In the genomic region with DNA sequence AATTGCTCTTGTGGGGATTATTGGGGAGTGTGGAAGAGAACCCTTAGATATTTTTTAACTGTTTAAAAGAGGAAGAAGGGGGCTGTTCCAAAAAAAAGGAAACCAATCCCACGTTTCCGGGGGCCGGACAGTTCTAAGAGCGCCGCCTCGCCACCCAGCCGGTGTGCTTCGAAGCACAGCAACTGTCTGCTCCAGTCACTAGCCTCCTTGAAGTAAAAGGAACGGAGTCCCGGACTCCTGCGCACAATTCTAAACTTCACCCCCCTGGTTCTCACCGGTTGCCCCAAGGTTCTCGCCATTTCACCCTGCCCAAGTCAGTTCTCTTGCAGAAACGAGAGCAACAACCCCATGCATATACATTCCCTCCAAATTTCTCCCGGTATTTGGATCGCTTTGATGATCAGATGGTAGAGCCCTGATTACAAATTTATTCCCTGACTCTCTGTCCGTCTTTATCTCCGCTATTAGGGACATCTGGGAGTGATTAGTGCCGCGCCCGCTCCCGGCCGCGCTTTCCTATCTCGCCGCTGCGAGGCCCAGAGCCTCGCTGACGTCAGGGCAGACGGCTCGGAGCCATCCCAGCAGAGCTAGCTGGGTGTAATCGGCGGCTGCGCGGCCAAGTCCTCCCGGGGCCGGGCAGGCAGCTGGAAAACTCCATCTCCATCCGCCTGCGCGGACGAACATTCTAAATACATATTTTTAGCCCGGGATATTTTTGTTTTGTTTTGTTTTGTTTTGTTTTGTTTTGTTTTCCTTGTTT, we compare ENCODE assay signal across 8 mouse cellular contexts. TPM values are rescaled to one million over a fixed set of nuclear protein-coding genes. Genes with fewer than 3 reads are reported as not detected.
DNase-seq lines count a peak whose midpoint lies in the region; ATAC-seq and TF ChIP-seq lines count a peak whose summit lies in the region.

No protein-coding gene starts in this region.

- no peaks in the 10 kb centered on the region for H3K36me3 ChIP-seq in kidney, embryonic 14.5 days (ENCODE audit: control insufficient read depth, insufficient read depth, low read length)
- H3K36me3 ChIP-seq in forebrain, embryonic 15.5 days = no peaks in the 10 kb centered on the region
- H3K36me3 ChIP-seq in liver, embryonic 14.5 days (replicated peaks; ENCODE audit: control insufficient read depth, insufficient read depth, low read depth) = no peaks in the 10 kb centered on the region
- no peaks in the 10 kb centered on the region for H3K36me3 ChIP-seq in neural tube, embryonic 15.5 days

- WGBS in kidney, embryonic 14.5 days = 1% methylated on average over 42 of the region's 42 CpGs
- WGBS in forebrain, embryonic 15.5 days = 1% methylated on average over 42 of the region's 42 CpGs
- under 1% methylated on average over 42 of the region's 42 CpGs for WGBS in liver, embryonic 14.5 days (ENCODE audit: insufficient replicate concordance)
- under 1% methylated on average over 42 of the region's 42 CpGs for WGBS in neural tube, embryonic 15.5 days

- H3K4me1 ChIP-seq in kidney, embryonic 14.5 days (ENCODE audit: control insufficient read depth, insufficient read depth, low read length) = 0 out of 2 replicates have a peak, but pooled peaks cover 5% of the 10 kb centered on the region
- peaks cover 9% of the 10 kb centered on the region for H3K4me1 ChIP-seq in forebrain, embryonic 15.5 days
- H3K4me1 ChIP-seq in liver, embryonic 14.5 days (replicated peaks; ENCODE audit: control insufficient read depth in 2 of 2, insufficient read depth in 2 of 2, low read length in 1 of 2) = no peaks in the 10 kb centered on the region
- peaks cover 4% of the 10 kb centered on the region for H3K4me1 ChIP-seq in neural tube, embryonic 15.5 days

- H3K4me2 ChIP-seq in kidney, embryonic 14.5 days (replicated peaks; ENCODE audit: low read depth, low read length) = peak overlapping the region; percentile 26
- H3K4me2 ChIP-seq in forebrain, embryonic 15.5 days (replicated peaks) = peak overlapping the region; percentile 18
- H3K4me2 ChIP-seq in liver, embryonic 14.5 days (ENCODE audit: low read depth) = peak overlapping the region; percentile 1; the same call in 1 of the 2 replicates
- peak overlapping the region; percentile 30 for H3K4me2 ChIP-seq in neural tube, embryonic 15.5 days

- TF ChIP-seq EP300 in liver, embryonic 14.5 days (IDR thresholded peaks at IDR 0.05; ENCODE audit: low read depth) = no peak

- no peak for TF ChIP-seq CTCF in liver, embryonic 14.5 days (IDR thresholded peaks at IDR 0.05; ENCODE audit: low read depth)

- H3K9me3 ChIP-seq in kidney, embryonic 14.5 days (ENCODE audit: control insufficient read depth, low read length) = no peaks in the 10 kb centered on the region
- H3K9me3 ChIP-seq in forebrain, embryonic 15.5 days = no peaks in the 10 kb centered on the region
- H3K9me3 ChIP-seq in liver, embryonic 14.5 days (ENCODE audit: control insufficient read depth, low read length) = no peaks in the 10 kb centered on the region
- no peaks in the 10 kb centered on the region for H3K9me3 ChIP-seq in neural tube, embryonic 15.5 days (replicated peaks)

- H3K9ac ChIP-seq in kidney, embryonic 14.5 days (ENCODE audit: low read depth, low read length) = no peak overlapping the region
- H3K9ac ChIP-seq in forebrain, embryonic 15.5 days (replicated peaks) = no peak overlapping the region
- H3K9ac ChIP-seq in liver, embryonic 14.5 days (replicated peaks) = no peak overlapping the region
- no peak overlapping the region for H3K9ac ChIP-seq in neural tube, embryonic 15.5 days (replicated peaks)

- peak overlapping the region; percentile 20; the same call in 1 of the 2 replicates for H3K4me3 ChIP-seq in kidney, embryonic 14.5 days (ENCODE audit: low read length)
- peak overlapping the region; percentile 14; the same call in 1 of the 2 replicates for H3K4me3 ChIP-seq in forebrain, embryonic 15.5 days
- H3K4me3 ChIP-seq in liver, embryonic 14.5 days (ENCODE audit: insufficient read depth in 1 of 2, low read depth in 2 of 2, low read length in 2 of 2) = no peak overlapping the region
- peak overlapping the region; percentile 8 for H3K4me3 ChIP-seq in neural tube, embryonic 15.5 days (replicated peaks)

- peak; percentile 75; the same call in 1 of the 2 replicates for ATAC-seq in kidney, embryonic 14.5 days (ENCODE audit: low FRiP score, low TSS enrichment)
- ATAC-seq in forebrain, embryonic 15.5 days (replicated peaks) = peak; percentile 72
- ATAC-seq in liver, embryonic 14.5 days (ENCODE audit: insufficient read depth) = no peak
- ATAC-seq in neural tube, embryonic 15.5 days (ENCODE audit: low FRiP score) = no peak

- H3K27me3 ChIP-seq in kidney, embryonic 14.5 days (ENCODE audit: control insufficient read depth, insufficient read depth, low read length) = peaks cover 94% of the 10 kb centered on the region
- H3K27me3 ChIP-seq in forebrain, embryonic 15.5 days = peaks cover 94% of the 10 kb centered on the region
- peaks cover 92% of the 10 kb centered on the region for H3K27me3 ChIP-seq in liver, embryonic 14.5 days (ENCODE audit: control insufficient read depth, insufficient read depth, low read length)
- peaks cover 93% of the 10 kb centered on the region for H3K27me3 ChIP-seq in neural tube, embryonic 15.5 days (replicated peaks)

- DNase-seq in kidney, adult 8-10 months = no peak
- peak; percentile 92 for DNase-seq in heart, postnatal 4 days
- DNase-seq in liver, embryonic 14.5 days (ENCODE audit: low read depth in 3 of 3, low spot score in 3 of 3) = no peak
- no peak for DNase-seq in adipocyte (ENCODE audit: low spot score)
- no peak for DNase-seq in layer of hippocampus, postnatal 14 days (ENCODE audit: low spot score in 2 of 2)

- H3K27ac ChIP-seq in kidney, embryonic 14.5 days (ENCODE audit: low read depth, low read length) = no peak overlapping the region
- H3K27ac ChIP-seq in forebrain, embryonic 15.5 days (replicated peaks) = no peak overlapping the region
- H3K27ac ChIP-seq in liver, embryonic 14.5 days = no peak overlapping the region
- H3K27ac ChIP-seq in neural tube, embryonic 15.5 days (replicated peaks) = no peak overlapping the region

RNA-seq across cellular contexts. Expression of gene Hand2, which starts 7.6 kb away (rescaled TPM):
- polyA plus RNA-seq in kidney, embryonic 14.5 days (2014; fragmentation: Nextera tagmentation; extraction: Ambion mirVana) = not detected in 2 replicates
- not detected in 2 replicates for polyA plus RNA-seq in forebrain, embryonic 15.5 days (2015; fragmentation: Nextera tagmentation; extraction: Ambion mirVana)
- 10 to 100 TPM; 62.1 to 69.6 TPM for total RNA-seq in heart, postnatal 4 days (2021)
- polyA plus RNA-seq in liver, embryonic 14.5 days (2012; rRNA removed) = 1.1 and 2.1 TPM in 2 replicates
- 0.44 and 0.48 TPM in 2 replicates for polyA plus RNA-seq in liver, embryonic 14.5 days (2014; fragmentation: Nextera tagmentation; extraction: Ambion mirVana)
- polyA plus RNA-seq in neural tube, embryonic 15.5 days (2015; fragmentation: Nextera tagmentation; extraction: Ambion mirVana) = 1.0 TPM in 1 of 2 replicates, not detected in the other
- not detected for total RNA-seq in layer of hippocampus, postnatal 14 days (2021)

Comparison
In these comparisons a context has a peak if more than half of its experiments do, and no peak if none do; other contexts are left out.
1. ATAC-seq: peak in kidney, embryonic 14.5 days (single experiment) and forebrain, embryonic 15.5 days (single experiment); none in liver, embryonic 14.5 days (single experiment) and neural tube, embryonic 15.5 days (single experiment).
2. H3K4me3 ChIP-seq: peak in kidney, embryonic 14.5 days (single experiment), forebrain, embryonic 15.5 days (single experiment) and neural tube, embryonic 15.5 days (single experiment); none in liver, embryonic 14.5 days (0 of 2).
3. Peak in every context shown above with its lines, with median percentiles within 50 percentile points of each other: H3K4me2 ChIP-seq.